Mouse (Mus musculus) midbrain, embryonic 14.5 days (tissue): ENCODE measurements around the gene Cdr2. TPM values are rescaled to one million over a fixed set of nuclear protein-coding genes. Genes with fewer than 3 reads are reported as not detected.
"Not testable (repeated sequence)": the region's sequence is repeated elsewhere in the genome, so short reads cannot be mapped to it uniquely, and the experiment has no call there.

Experiments used
- ATAC-seq: fragments of 200-750 bp; cut with Nextera tagmentation; 2 replicates; pipeline ENCODE4 v1.8.0; 2017; ENCODE audit warnings: moderate number of reproducible peaks, moderate library complexity; ENCODE audit not compliant: low FRiP score, low TSS enrichment
- DNase-seq: peaks from one replicate; pipeline ENCODE4 v3.0.0-alpha.2; 2015
- H3K27ac ChIP-seq: fragments of 300-500 bp; sonication (generic); replicated peaks from 2 replicates; pipeline ENCODE4 v1.5.1; 2014; ENCODE audit warnings: mild to moderate bottlenecking, low read depth, low read length, moderate library complexity
- H3K27me3 ChIP-seq: fragments of 300-500 bp; sonication (generic); 2 replicates; pipeline ENCODE4 v1.6.1; 2014; ENCODE audit warnings: low read length, control low read depth, mixed read lengths; ENCODE audit not compliant: control insufficient read depth, insufficient read depth
- H3K36me3 ChIP-seq: fragments of 300-500 bp; sonication (generic); 2 replicates; pipeline ENCODE4 v1.6.1; 2014; ENCODE audit warnings: low read length, control low read depth; ENCODE audit not compliant: control insufficient read depth, insufficient read depth
- H3K4me1 ChIP-seq: fragments of 300-500 bp; sonication (generic); 2 replicates; pipeline ENCODE4 v1.6.1; 2014; ENCODE audit warnings: mild to moderate bottlenecking, antibody characterized with exemption, low read length, control low read depth; ENCODE audit not compliant: control insufficient read depth, insufficient read depth
- H3K4me2 ChIP-seq: fragments of 300-500 bp; sonication (generic); 2 replicates; pipeline ENCODE4 v1.6.1; 2014; ENCODE audit warnings: mild to moderate bottlenecking, low read length, moderate library complexity
- H3K4me3 ChIP-seq: fragments of 300-500 bp; sonication (generic); replicated peaks from 2 replicates; pipeline ENCODE4 v1.5.1; 2014; ENCODE audit warnings: low read depth, low read length
- H3K9ac ChIP-seq: fragments of 300-500 bp; sonication (generic); replicated peaks from 2 replicates; pipeline ENCODE4 v1.6.1; 2014; ENCODE audit warnings: mild to moderate bottlenecking, low read length, moderate library complexity
- H3K9me3 ChIP-seq: fragments of 300-500 bp; sonication (generic); 2 replicates; pipeline ENCODE4 v1.6.1; 2016; ENCODE audit warnings: low read length, control low read depth, mixed read lengths; ENCODE audit not compliant: control insufficient read depth
- WGBS: fragments of 180-500 bp; shearing (Covaris S2); extraction: QIAGEN DNeasy Blood & Tissue Kit; methylation state at CpG from one replicate; pipeline ENCODE4 v1.1.7; 2014; 5-methylcytosine and 5-hydroxymethylcytosine counted together
- polyA plus RNA-seq: library from polyadenylated mRNA; unstranded; fragments of >200 nt; fragmentation: Nextera tagmentation; extraction: Ambion mirVana; gene quantifications from 2 replicates; pipeline ENCODE4 v1.2.1, GENCODE M21; 2014

Gene Cdr2
- polyA plus RNA-seq, 1 experiment from 2014 or later, result 17.8 TPM

- no peaks in the 10 kb centered on the region for H3K9me3 ChIP-seq
- no peak overlapping the region for H3K27ac ChIP-seq
- no peaks in the 10 kb centered on the region for H3K27me3 ChIP-seq
- no peak overlapping the region for H3K4me3 ChIP-seq
- DNase-seq (no peak), ATAC-seq (no peak)
- 19% methylated on average over 2 of the region's 2 CpGs for WGBS
- H3K9ac ChIP-seq, result no peak overlapping the region
- H3K36me3 ChIP-seq, result peaks cover 45% of the 10 kb centered on the region
- no peaks in the 10 kb centered on the region for H3K4me1 ChIP-seq
- H3K4me2 ChIP-seq, result no peak overlapping the region
These were observed 22.0 kb downstream of the Cdr2 start for GRCm38 (mm10) chr7:120960116-120960515.

- H3K4me2 ChIP-seq, H3K4me1 ChIP-seq, DNase-seq, H3K27me3 ChIP-seq, H3K4me3 ChIP-seq, ATAC-seq, H3K9ac ChIP-seq, H3K9me3 ChIP-seq, H3K27ac ChIP-seq: not testable (repeated sequence)
- 82% methylated on average over 7 of the region's 7 CpGs for WGBS
- H3K36me3 ChIP-seq, result peaks cover 31% of the 10 kb centered on the region
These were observed 28.5 kb downstream of the Cdr2 start for GRCm38 (mm10) chr7:120953591-120953990.

GRCm38 (mm10) chr7:120943936-120944509 lies 38.1 kb downstream of the Cdr2 start:
- Histone ChIP-seq H3K9me3 (no peaks in the 10 kb centered on the region), H3K27ac (no peak overlapping the region), H3K36me3 (peaks cover 80% of the 10 kb centered on the region), H3K4me2 (no peak overlapping the region), H3K4me3 (no peak overlapping the region), H3K9ac (no peak overlapping the region), H3K4me1 (no peaks in the 10 kb centered on the region), H3K27me3 (no peaks in the 10 kb centered on the region)
- 82% methylated on average over 7 of the region's 8 CpGs for WGBS
- ATAC-seq, result no peak
- DNase-seq, result no peak

GRCm38 (mm10) chr7:120942506-120942905 lies 39.6 kb downstream of the Cdr2 start:
- H3K9ac ChIP-seq, result no peak overlapping the region
- H3K4me1 ChIP-seq, result no peaks in the 10 kb centered on the region
- no peak overlapping the region for H3K4me3 ChIP-seq
- 89% methylated on average over 1 of the region's 1 CpGs for WGBS
- H3K9me3 ChIP-seq, result no peaks in the 10 kb centered on the region
- ATAC-seq (no peak), DNase-seq (no peak)
- H3K36me3 ChIP-seq, result peaks cover 82% of the 10 kb centered on the region
- no peaks in the 10 kb centered on the region for H3K27me3 ChIP-seq
- H3K4me2 ChIP-seq, result no peak overlapping the region
- H3K27ac ChIP-seq, result no peak overlapping the region

- ATAC-seq (no peak), DNase-seq (no peak)
- H3K36me3 ChIP-seq, result peaks cover 88% of the 10 kb centered on the region
These were observed 40.9 kb downstream of the Cdr2 start for GRCm38 (mm10) chr7:120941214-120941613.

GRCm38 (mm10) chr7:120940343-120940742 lies 41.8 kb downstream of the Cdr2 start:
- 91% methylated on average over 12 of the region's 12 CpGs for WGBS
- Histone ChIP-seq H3K4me2 (no peak overlapping the region), H3K36me3 (peaks cover 94% of the 10 kb centered on the region), H3K9ac (no peak overlapping the region), H3K4me3 (no peak overlapping the region), H3K27me3 (no peaks in the 10 kb centered on the region), H3K4me1 (no peaks in the 10 kb centered on the region), H3K9me3 (no peaks in the 10 kb centered on the region), H3K27ac (no peak overlapping the region)
- ATAC-seq (no peak), DNase-seq (no peak)

More at GRCm38 (mm10) chr7:120941214-120941613, 40.9 kb downstream of the Cdr2 start:
- Histone ChIP-seq H3K4me3 (no peak overlapping the region), H3K9ac (no peak overlapping the region), H3K4me1 (no peaks in the 10 kb centered on the region), H3K9me3 (no peaks in the 10 kb centered on the region), H3K4me2 (no peak overlapping the region), H3K27ac (no peak overlapping the region), H3K27me3 (no peaks in the 10 kb centered on the region)
- 95% methylated on average over 6 of the region's 6 CpGs for WGBS

- H3K27me3 ChIP-seq, result no peaks in the 10 kb centered on the region
- H3K27ac ChIP-seq, result no peak overlapping the region
- 83% methylated on average over 9 of the region's 9 CpGs for WGBS
- H3K4me2 ChIP-seq, result no peak overlapping the region
- ATAC-seq (no peak), DNase-seq (no peak)
- peaks cover 99% of the 10 kb centered on the region for H3K36me3 ChIP-seq
- H3K9me3 ChIP-seq, result no peaks in the 10 kb centered on the region
- H3K9ac ChIP-seq, result no peak overlapping the region
- no peak overlapping the region for H3K4me3 ChIP-seq
- no peaks in the 10 kb centered on the region for H3K4me1 ChIP-seq
These were observed 43.9 kb downstream of the Cdr2 start for GRCm38 (mm10) chr7:120938206-120938605.

DNA sequence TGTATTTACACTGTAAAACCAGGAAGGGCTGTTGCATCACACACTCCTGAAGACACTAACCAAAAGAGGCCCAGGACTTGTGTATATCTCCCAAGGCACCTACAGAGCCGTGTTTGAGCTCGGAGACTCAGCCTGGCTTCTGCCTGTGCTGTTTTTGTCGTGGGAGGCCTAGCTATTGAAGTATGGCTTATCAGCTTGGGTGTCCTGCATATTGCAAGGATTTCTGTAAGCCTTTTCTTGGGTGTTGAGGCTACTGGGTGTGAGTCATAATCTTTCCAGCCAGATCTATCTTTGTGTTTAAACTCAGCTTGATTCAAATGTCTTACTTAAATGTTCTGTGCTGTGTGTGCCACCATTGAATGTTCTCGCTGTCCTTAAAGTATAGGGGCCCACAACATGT lies 45.6 kb downstream of the Cdr2 start:
- Histone ChIP-seq H3K4me2 (no peak overlapping the region), H3K4me1 (no peaks in the 10 kb centered on the region), H3K27ac (no peak overlapping the region), H3K9me3 (no peaks in the 10 kb centered on the region), H3K36me3 (peaks cover 99% of the 10 kb centered on the region), H3K4me3 (no peak overlapping the region), H3K27me3 (no peaks in the 10 kb centered on the region), H3K9ac (no peak overlapping the region)
- WGBS, result 88% methylated on average over 4 of the region's 4 CpGs
- ATAC-seq, result no peak
- no peak for DNase-seq

- H3K27me3 ChIP-seq, result no peaks in the 10 kb centered on the region
- no peaks in the 10 kb centered on the region for H3K9me3 ChIP-seq
- ATAC-seq (no peak), DNase-seq (peak; percentile 80)
- no peak overlapping the region for H3K4me3 ChIP-seq
- H3K4me1 ChIP-seq, result no peaks in the 10 kb centered on the region
- H3K4me2 ChIP-seq, result no peak overlapping the region
- H3K36me3 ChIP-seq, result peaks cover 98% of the 10 kb centered on the region
- H3K27ac ChIP-seq, result no peak overlapping the region
- 30% methylated on average over 5 of the region's 5 CpGs for WGBS
- H3K9ac ChIP-seq, result no peak overlapping the region
These were observed 47.4 kb downstream of the Cdr2 start for GRCm38 (mm10) chr7:120934716-120935115.
